Mouse (Mus musculus) neural tube, embryonic 11.5 days (tissue): ENCODE results near the gene Babam2. TPM values are rescaled to one million over a fixed set of nuclear protein-coding genes. Genes with fewer than 3 reads are reported as not detected.

Experiments used
- ATAC-seq: fragments of 200-750 bp; cut with Nextera tagmentation; 2 replicates; pipeline ENCODE4 v1.8.0; 2017; ENCODE audit warnings: moderate number of reproducible peaks, mild to moderate bottlenecking, moderate TSS enrichment, moderate library complexity; ENCODE audit not compliant: insufficient read depth, low FRiP score, low TSS enrichment
- DNase-seq: peaks from one replicate; pipeline ENCODE4 v3.0.0-alpha.2; 2015; ENCODE audit warnings: low spot score
- H3K27ac ChIP-seq: fragments of 300-500 bp; sonication (generic); 2 replicates; pipeline ENCODE4 v1.5.1; 2014; ENCODE audit warnings: low read depth, mild to moderate bottlenecking, low read length
- H3K27me3 ChIP-seq: fragments of 300-500 bp; sonication (generic); 2 replicates; pipeline ENCODE4 v1.6.1; 2014; ENCODE audit warnings: mild to moderate bottlenecking, low read length, mixed read lengths; ENCODE audit not compliant: control insufficient read depth, insufficient read depth
- H3K36me3 ChIP-seq: fragments of 300-500 bp; sonication (generic); 2 replicates; pipeline ENCODE4 v1.6.1; 2014; ENCODE audit warnings: mild to moderate bottlenecking, low read length, moderate library complexity, mixed read lengths; ENCODE audit not compliant: control insufficient read depth, insufficient read depth
- H3K4me1 ChIP-seq: fragments of 300-500 bp; sonication (generic); 2 replicates; pipeline ENCODE4 v1.6.1; 2014; ENCODE audit warnings: low read length, mixed read lengths; ENCODE audit not compliant: control insufficient read depth, insufficient read depth
- H3K4me2 ChIP-seq: fragments of 300-500 bp; sonication (generic); 2 replicates; pipeline ENCODE4 v1.6.1; 2014; ENCODE audit warnings: low read depth, mild to moderate bottlenecking, moderate library complexity
- H3K4me3 ChIP-seq: fragments of 300-500 bp; sonication (generic); 2 replicates; pipeline ENCODE4 v1.5.1; 2014; ENCODE audit warnings: low read depth, low read length
- H3K9ac ChIP-seq: fragments of 300-500 bp; sonication (generic); 2 replicates; pipeline ENCODE4 v1.6.1; 2014; ENCODE audit warnings: mild to moderate bottlenecking, low read length
- H3K9me3 ChIP-seq: fragments of 300-500 bp; sonication (generic); 2 replicates; pipeline ENCODE4 v1.6.1; 2016; ENCODE audit warnings: low read length; ENCODE audit not compliant: control insufficient read depth
- WGBS: fragments of 180-500 bp; shearing (Covaris S2); extraction: QIAGEN DNeasy Blood & Tissue Kit; methylation state at CpG from one replicate; pipeline ENCODE4 v1.1.7; 2014; 5-methylcytosine and 5-hydroxymethylcytosine counted together
- polyA plus RNA-seq: library from polyadenylated mRNA; unstranded; fragments of >200 nt; fragmentation: Nextera tagmentation; extraction: Ambion mirVana; gene quantifications from 2 replicates; pipeline ENCODE4 v1.2.1, GENCODE M21; 2014

Babam2 gene
- polyA plus RNA-seq, 1 experiment from 2014 or later = 45.0 TPM

GRCm38 (mm10) chr5:32001771-32002170 is 304.3 kb downstream of the Babam2 start:
- H3K36me3 ChIP-seq = no peaks in the 10 kb centered on the region
- WGBS = 70% methylated on average over 3 of the region's 3 CpGs
- no peaks in the 10 kb centered on the region for H3K27me3 ChIP-seq
- no peak for ATAC-seq
- no peak overlapping the region for H3K27ac ChIP-seq
- H3K4me3 ChIP-seq = no peak overlapping the region
- no peaks in the 10 kb centered on the region for H3K4me1 ChIP-seq
- no peaks in the 10 kb centered on the region for H3K9me3 ChIP-seq
- no peak for DNase-seq
- no peak overlapping the region for H3K4me2 ChIP-seq
- no peak overlapping the region for H3K9ac ChIP-seq

DNA sequence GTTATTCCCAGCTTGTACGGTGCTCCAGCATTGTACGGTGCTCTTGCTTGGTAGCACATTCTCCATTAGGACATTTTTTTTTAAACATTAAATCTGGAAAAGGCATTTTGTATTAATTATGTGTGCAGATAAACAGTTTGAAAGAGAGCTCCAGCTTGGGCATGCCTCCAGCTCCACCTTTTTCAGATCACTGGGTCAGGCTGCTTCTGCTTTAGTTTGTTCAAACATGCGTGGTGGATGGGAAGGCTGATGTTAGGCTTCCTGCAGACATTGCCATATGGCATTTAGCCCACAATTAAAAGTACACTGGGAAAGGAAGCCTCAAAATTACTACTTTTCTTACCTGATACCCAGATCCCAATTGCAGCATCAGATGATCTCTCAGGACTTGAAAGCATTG is 310.9 kb downstream of the Babam2 start:
- no peak for ATAC-seq
- Histone ChIP-seq H3K4me3 (no peak overlapping the region), H3K9ac (no peak overlapping the region), H3K9me3 (no peaks in the 10 kb centered on the region), H3K36me3 (no peaks in the 10 kb centered on the region), H3K4me1 (no peaks in the 10 kb centered on the region), H3K27ac (no peak overlapping the region), H3K4me2 (no peak overlapping the region), H3K27me3 (no peaks in the 10 kb centered on the region)
- 89% methylated on average over 3 of the region's 3 CpGs for WGBS
- DNase-seq = no peak

DNA sequence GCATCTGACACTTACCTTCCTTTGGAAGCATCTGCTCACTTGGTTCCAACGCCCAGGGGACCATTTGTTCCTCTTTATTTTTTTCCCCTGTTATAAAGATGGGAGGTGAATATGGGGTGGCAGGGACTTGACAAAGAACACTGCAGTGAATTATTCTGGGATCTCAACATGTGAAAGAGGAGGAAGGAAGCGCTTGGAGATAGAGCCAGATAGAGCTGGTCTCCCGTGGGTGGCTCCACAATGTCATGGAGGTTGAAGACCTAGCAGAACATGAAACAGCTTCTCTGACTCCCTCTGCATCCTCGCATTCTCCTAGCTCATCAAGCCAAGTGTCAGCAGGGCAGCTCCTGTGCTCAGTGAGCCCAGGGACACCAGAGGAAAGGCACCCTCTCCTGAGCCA is 312.6 kb downstream of the Babam2 start:
- H3K9me3 ChIP-seq = no peaks in the 10 kb centered on the region
- H3K4me1 ChIP-seq = no peaks in the 10 kb centered on the region
- H3K27me3 ChIP-seq = no peaks in the 10 kb centered on the region
- H3K4me3 ChIP-seq = no peak overlapping the region
- DNase-seq (no peak), ATAC-seq (no peak)
- H3K4me2 ChIP-seq = no peak overlapping the region
- no peak overlapping the region for H3K27ac ChIP-seq
- WGBS = 83% methylated on average over 4 of the region's 4 CpGs
- no peak overlapping the region for H3K9ac ChIP-seq
- H3K36me3 ChIP-seq = no peaks in the 10 kb centered on the region

GRCm38 (mm10) chr5:32013053-32013452 is 315.6 kb downstream of the Babam2 start:
- H3K9me3 ChIP-seq = no peaks in the 10 kb centered on the region
- no peak overlapping the region for H3K9ac ChIP-seq
- no peaks in the 10 kb centered on the region for H3K36me3 ChIP-seq
- WGBS = 83% methylated on average over 2 of the region's 2 CpGs
- H3K4me3 ChIP-seq = no peak overlapping the region
- DNase-seq = no peak
- H3K4me2 ChIP-seq = no peak overlapping the region
- H3K27me3 ChIP-seq = no peaks in the 10 kb centered on the region
- H3K4me1 ChIP-seq = no peaks in the 10 kb centered on the region
- no peak for ATAC-seq
- H3K27ac ChIP-seq = no peak overlapping the region

DNA sequence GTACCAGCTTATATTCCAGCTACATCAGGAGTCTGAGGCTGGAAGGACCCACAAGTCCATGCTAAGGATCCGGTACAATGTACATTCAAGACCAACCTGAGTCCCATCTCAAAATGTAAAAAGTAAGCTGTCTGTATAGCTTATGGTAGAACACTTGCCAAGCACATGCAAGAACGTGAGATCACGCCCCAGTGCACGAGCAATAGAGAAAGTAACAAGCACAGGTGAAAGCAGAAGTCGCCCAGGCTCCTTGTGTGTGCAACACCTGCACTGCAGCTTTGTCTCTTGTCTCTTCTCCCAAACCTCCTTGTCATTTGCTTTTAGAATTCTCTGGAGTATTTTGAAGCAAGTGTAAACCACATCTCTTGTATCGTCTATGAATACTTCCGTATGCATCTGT is 317.3 kb downstream of the Babam2 start:
- no peak for DNase-seq
- Histone ChIP-seq H3K9ac (no peak overlapping the region), H3K4me1 (no peaks in the 10 kb centered on the region), H3K9me3 (no peaks in the 10 kb centered on the region), H3K4me2 (no peak overlapping the region), H3K4me3 (no peak overlapping the region), H3K27me3 (no peaks in the 10 kb centered on the region), H3K27ac (no peak overlapping the region), H3K36me3 (no peaks in the 10 kb centered on the region)
- no peak for ATAC-seq
- WGBS = 93% methylated on average over 7 of the region's 7 CpGs

GRCm38 (mm10) chr5:32015949-32016478 is 318.5 kb downstream of the Babam2 start:
- Histone ChIP-seq H3K27me3 (no peaks in the 10 kb centered on the region), H3K9ac (no peak overlapping the region), H3K4me2 (no peak overlapping the region), H3K36me3 (no peaks in the 10 kb centered on the region), H3K4me1 (no peaks in the 10 kb centered on the region), H3K27ac (no peak overlapping the region), H3K9me3 (no peaks in the 10 kb centered on the region), H3K4me3 (no peak overlapping the region)
- WGBS = 82% methylated on average over 9 of the region's 9 CpGs
- ATAC-seq (no peak), DNase-seq (no peak)

DNA sequence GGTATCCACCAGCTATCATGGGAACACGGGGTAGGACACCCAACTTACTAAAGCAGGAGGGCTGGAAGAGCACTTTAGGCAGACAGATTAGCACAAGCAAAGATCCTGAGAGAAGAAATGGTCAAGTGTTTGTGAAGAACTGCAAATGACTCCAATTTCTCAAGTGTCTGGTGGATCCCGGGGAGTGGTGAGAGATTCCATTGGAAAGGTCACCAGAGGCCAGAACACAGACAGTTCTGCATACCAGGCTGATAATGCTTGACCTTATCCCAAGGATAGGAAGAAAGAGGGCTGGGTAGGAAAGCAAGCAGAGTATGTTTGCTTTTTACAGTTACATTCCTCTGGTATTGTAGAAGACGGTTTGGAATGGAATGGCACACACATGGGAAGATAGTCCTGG is 320.2 kb downstream of the Babam2 start:
- Histone ChIP-seq H3K9me3 (no peaks in the 10 kb centered on the region), H3K36me3 (no peaks in the 10 kb centered on the region), H3K27me3 (no peaks in the 10 kb centered on the region), H3K4me3 (no peak overlapping the region), H3K4me2 (no peak overlapping the region), H3K27ac (no peak overlapping the region), H3K4me1 (no peaks in the 10 kb centered on the region), H3K9ac (no peak overlapping the region)
- no peak for DNase-seq
- no peak for ATAC-seq
- 76% methylated on average over 3 of the region's 3 CpGs for WGBS

GRCm38 (mm10) chr5:32018276-32018675 is 320.8 kb downstream of the Babam2 start:
- Histone ChIP-seq H3K27ac (no peak overlapping the region), H3K4me1 (no peaks in the 10 kb centered on the region), H3K36me3 (no peaks in the 10 kb centered on the region), H3K27me3 (no peaks in the 10 kb centered on the region), H3K4me3 (no peak overlapping the region), H3K9me3 (no peaks in the 10 kb centered on the region), H3K4me2 (no peak overlapping the region), H3K9ac (no peak overlapping the region)
- DNase-seq (no peak), ATAC-seq (no peak)
- 88% methylated on average over 2 of the region's 2 CpGs for WGBS

DNA sequence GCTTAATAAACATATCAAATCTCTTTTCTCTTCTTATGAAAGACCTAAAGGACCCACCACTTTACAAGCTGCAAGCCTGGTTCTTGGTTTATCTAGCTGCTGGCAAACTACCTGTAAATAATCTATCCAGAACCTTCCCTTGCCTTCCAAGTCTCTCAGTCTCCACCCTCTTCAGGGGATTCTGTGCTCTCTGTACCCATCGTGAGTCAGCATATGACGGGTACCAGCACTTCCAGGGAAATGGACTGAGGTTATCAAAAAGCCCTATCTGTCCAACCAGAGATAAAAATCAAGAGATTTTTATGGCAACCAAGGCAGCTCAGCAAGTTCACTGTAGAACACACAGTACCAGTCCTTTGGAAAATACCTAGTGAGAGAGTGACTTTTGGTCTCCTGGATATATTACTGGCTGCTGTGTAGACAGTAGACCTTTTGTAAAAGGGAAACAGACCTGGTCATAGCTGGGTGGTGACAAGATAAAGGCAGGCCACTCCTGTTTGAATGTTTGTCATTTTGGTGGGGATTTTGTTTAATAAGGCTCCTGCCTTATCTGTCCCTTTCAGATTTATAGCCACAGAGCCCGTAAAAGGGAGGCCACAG is 332.4 kb downstream of the Babam2 start:
- no peak overlapping the region for H3K4me2 ChIP-seq
- no peak for ATAC-seq
- 93% methylated on average over 3 of the region's 3 CpGs for WGBS
- H3K4me1 ChIP-seq = no peaks in the 10 kb centered on the region
- H3K9me3 ChIP-seq = no peaks in the 10 kb centered on the region
- no peak overlapping the region for H3K4me3 ChIP-seq
- no peaks in the 10 kb centered on the region for H3K36me3 ChIP-seq
- no peak overlapping the region for H3K9ac ChIP-seq
- no peak overlapping the region for H3K27ac ChIP-seq
- DNase-seq = no peak
- H3K27me3 ChIP-seq = no peaks in the 10 kb centered on the region
